Mouse (Mus musculus) mouse trophoblast stem cell (cell line): ENCODE results near the gene Adarb2.

Experiments
- in situ Hi-C, 2 experiments: fragments of 300-500 bp; cut with MseI, MboI; formaldehyde crosslinking; loops; 2 replicates in 1 of 2; 3 replicates in 1 of 2; pipeline ENCODE4 v1.15.1; 2025

Adarb2 gene

DNA sequence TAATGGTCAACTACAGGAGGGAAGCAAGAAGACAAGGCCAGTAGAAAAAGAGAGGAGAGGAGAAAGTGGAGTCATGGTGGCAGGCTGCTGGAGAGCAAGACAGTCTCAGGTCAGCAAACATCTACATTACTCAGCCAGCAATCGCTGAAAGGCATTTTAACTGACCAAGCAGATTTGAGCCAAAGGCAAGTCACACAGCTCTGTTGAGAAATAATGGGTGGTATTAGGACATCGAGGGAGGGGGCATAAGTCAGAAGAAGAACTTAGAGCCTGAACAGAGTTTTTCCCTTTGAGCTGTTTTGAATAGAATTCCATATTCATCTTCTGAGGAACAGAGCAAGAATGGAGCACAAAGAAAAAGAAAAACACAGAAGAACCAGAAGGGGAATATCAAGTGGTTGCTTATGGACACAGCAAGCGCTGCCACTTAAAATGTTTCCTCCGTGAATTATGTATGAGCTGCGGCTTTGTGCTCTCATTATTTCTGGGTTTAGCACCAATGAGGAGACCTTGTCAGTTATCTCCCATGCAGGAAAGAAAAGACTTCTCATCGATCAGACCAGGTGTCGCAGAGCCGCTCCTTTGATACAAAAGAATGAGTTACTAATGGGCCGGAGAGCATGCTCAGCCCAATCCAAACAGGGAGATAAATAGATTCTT, 477.9 kb downstream of the Adarb2 start:
- in situ Hi-C loops: no loop called here

DNA sequence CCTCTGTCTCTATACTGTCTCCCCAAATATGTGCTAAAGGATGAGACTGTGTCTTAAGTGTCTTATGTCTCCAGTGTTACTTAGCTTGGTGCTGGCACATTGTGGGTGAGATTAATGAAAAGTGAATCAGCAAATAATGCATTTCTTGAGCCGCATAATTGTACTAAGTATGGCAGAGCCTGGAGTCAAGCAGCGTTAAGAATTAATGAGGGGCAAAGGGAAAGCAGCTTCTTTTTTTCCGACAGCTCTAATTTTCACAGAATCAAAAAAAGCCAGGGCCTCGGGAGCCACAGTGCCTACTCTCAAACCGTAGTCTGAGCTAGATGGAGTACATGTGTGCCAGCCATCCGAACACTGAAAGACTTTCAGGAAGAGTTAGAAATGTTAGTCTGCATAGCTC, 488.8 kb downstream of the Adarb2 start:
- in situ Hi-C loops: no loop called here

DNA sequence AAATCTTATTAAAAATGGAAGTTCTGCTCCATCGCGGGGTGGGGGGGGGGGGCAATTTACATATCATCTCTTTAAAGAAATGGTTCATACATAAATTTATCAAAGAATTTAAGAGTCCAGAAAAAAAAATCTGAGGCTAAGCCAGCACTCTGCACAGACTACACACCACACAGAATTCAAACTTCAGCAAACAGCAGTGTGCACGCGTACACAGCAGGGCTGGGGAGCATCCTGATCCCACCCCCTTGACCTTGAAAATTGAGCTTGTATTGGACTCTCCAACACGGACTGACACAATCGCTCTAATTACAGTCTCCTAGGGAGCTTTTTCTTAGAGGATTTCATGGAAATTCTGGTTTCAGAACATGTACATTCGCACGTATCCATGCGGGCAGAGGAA, 490.1 kb downstream of the Adarb2 start:
- in situ Hi-C loops: no loop called here

GRCm38 (mm10) chr13:8698451-8698850, 495.8 kb downstream of the Adarb2 start:
- in situ Hi-C loops: no loop called here

GRCm38 (mm10) chr13:8699831-8700230, 497.2 kb downstream of the Adarb2 start:
- in situ Hi-C loops: no loop called here

- in situ Hi-C loops: no loop called here
Observed at GRCm38 (mm10) chr13:8700981-8701380, 498.3 kb downstream of the Adarb2 start.

DNA sequence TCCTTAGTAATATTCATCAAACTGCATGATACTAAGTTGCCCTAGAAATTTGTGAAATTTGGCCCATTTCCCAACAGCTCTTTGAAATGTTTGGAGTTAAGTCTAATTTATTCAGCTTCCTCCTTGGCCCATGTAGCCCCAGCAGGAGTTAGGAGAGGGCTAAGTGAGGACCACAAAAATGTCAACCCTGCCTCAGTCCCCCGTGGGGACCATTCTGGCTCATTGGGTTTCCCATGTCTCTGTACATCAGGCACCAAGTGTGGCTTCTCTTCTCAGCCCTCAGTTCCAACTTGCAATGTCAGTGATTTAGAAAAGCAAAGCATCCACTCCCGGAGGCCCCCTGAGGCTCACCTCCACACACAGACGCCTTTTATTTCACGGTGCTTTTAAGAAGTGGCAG, 502.6 kb downstream of the Adarb2 start:
- in situ Hi-C loops: no loop called here

GRCm38 (mm10) chr13:8713377-8713776, 510.7 kb downstream of the Adarb2 start:
- in situ Hi-C loops: no loop called here

DNA sequence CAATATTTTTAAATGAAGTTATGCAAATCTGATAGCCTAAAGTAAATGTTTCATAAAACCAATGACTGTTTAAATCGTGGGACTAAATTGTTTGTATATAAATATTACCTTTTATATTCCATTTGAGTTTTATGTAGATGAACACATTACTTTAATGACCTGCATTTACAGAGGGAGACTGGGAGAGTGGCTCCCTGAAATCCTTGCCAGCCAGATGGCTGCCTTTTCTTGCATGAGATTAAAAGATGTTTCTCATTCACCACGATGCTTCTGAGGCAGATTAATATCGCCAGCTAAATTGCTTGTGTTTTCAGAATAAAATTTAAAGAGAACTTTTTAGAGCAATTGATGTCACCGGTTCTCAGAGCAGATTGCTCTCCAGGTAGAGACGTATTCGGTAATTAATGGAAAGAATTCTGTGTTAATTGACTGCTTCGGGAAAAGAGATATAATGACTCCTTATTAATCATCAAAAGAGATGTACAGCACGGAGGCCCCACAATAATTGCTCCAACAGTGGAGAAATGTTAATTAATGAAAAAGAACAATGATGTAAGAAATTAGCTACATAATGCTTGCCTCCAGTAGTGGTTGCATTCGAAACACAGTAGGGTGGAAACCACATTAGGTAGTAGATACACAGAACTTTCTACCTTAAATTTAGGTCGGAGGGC, 527.4 kb downstream of the Adarb2 start:
- in situ Hi-C loops: no loop called here

DNA sequence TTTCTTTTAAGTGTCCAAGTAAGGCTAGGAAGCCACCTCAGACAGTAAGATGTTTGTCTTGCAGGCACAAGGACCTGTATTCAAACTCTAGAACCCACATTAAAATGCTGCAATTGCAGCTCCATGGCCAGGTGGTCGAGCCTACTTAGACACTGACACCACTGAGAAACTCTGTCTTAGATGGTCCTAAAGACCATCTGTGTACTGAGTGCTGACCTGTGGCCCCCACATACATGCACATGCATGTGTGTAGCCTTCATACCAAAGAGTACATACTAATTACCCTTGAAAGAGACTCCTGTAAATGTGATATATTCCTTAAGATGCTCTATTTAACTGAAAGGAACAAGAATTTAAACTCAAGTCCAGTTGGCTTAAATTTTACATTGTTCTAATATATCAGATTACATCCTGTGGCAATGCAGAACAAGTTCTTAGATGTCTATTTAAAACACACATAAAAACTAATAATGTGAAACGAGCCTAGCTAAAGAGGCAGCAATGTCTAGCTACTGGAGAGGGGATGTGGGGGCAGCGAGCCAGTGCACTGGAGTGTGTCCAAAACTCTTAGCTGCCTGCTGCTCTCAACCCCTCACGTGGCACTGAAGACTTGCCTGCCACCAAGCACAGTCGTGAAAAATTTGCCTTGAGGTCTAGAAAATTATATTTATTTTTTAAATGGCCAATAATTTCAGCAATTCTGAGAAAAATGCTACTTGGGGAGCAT, 534.6 kb downstream of the Adarb2 start:
- in situ Hi-C loops: no loop called here

- in situ Hi-C loops: no loop called here
Observed at GRCm38 (mm10) chr13:8742792-8743191, 540.1 kb downstream of the Adarb2 start.

DNA sequence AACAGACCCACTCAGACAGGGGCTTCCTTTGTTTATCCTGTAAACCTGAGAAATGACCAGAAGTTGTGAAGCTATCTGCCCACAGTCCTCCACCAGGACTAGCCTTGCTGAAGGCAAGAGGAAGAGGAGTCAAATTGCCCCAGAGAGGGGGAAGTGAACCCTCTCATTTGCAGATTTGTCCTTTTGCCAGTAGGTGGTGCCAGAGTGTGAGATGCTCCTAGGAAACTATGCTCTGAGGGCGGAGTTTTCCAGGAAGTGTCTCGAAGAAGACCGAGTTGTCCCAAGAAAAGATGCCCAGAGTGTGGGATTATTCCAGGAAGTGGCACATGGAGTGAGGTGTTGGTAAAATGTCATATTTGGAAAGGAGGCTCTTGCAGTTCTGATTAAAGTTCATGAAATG, 541.9 kb downstream of the Adarb2 start:
- in situ Hi-C loops: no loop called here

- in situ Hi-C loops: no loop called here
Observed at GRCm38 (mm10) chr13:8745596-8745995, 542.9 kb downstream of the Adarb2 start.

- in situ Hi-C loops: no loop called here
Observed at GRCm38 (mm10) chr13:8749451-8749850, 546.8 kb downstream of the Adarb2 start.

GRCm38 (mm10) chr13:8760940-8761339, 558.3 kb downstream of the Adarb2 start:
- in situ Hi-C loops: no loop called here

- in situ Hi-C loops: no loop called here
Observed at GRCm38 (mm10) chr13:8769654-8770227, 567.1 kb downstream of the Adarb2 start.

- in situ Hi-C loops: no loop called here
Observed at GRCm38 (mm10) chr13:8770616-8771015, 568.0 kb downstream of the Adarb2 start.

GRCm38 (mm10) chr13:8780441-8780840, 577.8 kb downstream of the Adarb2 start:
- in situ Hi-C loops: no loop called here

GRCm38 (mm10) chr13:8782636-8783035, 580.0 kb downstream of the Adarb2 start:
- in situ Hi-C loops: no loop called here

DNA sequence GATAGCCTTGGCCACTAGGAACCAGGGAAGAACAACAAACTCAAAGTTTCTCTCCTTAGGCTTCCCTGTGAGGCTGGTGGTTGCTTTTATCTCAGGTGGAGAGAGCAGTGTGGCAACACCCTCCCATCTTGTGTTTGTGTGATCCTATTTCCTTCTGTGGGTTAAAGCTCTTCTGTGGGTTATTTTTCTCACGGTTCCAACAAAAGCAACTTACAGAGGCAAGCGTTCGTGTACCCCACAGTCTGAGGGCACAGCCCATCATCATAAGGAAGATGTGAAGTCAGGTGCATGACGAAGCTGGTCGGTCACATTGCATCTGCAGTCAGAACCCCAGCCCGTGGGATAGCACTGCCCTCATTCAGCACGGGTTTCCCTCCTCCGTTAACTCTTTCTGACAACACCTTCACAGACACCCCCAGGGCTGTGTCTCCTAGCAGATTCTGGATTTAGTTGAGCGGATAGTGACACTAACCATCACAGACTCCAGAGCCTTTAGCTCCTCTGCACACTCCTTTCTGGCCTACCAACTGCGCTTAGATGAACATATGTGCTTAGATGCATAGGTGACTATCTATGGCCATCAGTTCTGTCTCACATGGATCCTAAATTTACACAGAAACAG, 581.1 kb downstream of the Adarb2 start:
- in situ Hi-C loops: no loop called here

DNA sequence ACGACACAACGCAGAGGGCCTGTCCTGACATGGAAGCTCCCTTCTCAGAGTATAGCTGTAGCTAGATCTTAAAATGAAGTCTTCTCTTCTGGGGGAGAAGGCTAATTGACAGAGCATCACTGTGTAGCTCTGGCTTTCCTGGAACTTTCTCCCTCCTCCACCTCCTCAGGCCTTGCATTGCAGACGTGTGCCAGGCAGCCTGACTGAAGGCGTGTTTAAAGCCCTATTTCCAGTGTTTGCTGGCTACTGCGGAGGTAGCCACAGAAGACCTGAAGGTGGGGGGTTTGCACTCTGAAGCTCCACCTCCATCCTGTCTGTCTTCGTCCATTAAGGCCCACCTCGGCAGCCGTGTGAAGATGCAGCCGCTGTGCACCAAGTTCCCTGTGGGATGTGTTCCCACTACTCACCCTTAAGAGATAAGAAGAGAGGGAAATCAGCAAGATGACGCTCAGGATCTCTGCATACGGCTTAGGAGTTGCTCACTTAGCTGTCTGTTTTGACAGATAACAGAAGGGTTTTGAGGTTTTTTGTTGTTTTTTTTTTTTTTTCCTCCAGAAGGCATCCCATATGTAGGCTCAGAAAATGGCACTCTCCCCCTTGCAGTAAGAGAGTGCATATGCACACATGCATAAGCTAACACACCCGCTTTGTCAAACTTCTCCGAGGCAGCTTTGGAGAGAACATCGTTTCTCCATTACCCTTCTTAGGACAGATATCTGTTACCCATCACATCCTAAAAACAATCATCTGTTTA, 581.8 kb downstream of the Adarb2 start:
- in situ Hi-C loops: no loop called here
